Mouse (Mus musculus) frontal cortex, postnatal 14 days (tissue): Measurements from ENCODE around the gene Gja8.

ENCODE experiments used
- DNase-seq, 2 experiments: peaks; one replicate each; pipeline ENCODE4 v3.0.0; 2022; ENCODE audit warnings: low spot score in 2 of 2

Gene Gja8

DNA sequence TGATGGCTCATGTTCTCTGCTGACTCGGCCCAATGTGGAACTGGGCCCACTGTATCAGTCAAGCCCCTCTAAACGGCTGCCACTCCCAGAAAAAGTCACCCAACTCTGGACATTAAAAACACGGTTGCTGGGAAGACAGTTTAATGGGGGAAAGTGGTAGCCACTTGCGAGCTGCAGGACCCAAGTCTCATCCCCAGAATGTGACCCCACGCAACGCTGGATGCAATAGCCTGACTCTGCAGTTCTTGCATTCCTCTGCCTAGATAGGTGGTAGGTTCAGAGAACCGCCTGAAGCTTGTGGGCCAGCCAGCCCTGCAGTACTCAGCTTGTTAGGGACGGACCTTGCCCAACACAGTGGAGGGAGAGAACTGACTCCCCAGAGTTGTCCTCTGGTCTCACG, 46.3 kb downstream of the Gja8 start:
- DNase-seq: no peak

DNA sequence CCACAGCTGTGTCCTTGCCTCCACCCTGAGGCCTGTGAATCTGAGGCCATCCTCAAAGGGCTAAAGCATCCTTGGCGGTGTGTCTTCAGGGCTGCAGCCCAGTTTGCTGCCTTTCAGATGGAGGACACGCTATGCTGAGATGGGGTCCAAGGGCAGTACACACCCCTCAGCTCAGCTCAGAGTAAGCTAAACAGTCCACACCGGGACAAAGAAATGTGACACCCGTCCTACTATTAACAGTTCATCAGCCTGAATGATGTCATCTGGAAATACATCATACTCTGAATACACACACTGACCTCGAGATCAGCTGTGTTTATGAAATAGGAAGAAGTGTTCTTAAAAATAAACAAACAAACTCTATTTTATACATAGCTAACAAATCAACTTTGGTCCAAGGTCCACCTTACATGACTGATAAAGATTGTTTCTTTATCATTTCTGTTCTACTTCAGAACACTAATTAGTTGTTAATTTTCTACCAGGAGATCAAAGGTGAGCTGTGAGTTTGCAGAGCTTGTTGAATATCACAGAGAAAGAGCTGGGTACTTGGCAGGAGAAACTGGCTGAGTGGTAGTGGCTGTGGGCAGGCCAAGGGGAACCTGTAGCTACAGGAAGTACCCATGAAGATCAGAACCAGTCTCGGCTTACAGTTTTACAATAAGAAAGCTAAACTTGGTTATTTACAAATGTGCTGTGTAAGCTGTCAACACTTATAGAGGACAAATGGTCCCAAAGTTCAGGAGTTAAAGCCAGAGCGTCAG, 50.8 kb downstream of the Gja8 start:
- DNase-seq: no peak

DNA sequence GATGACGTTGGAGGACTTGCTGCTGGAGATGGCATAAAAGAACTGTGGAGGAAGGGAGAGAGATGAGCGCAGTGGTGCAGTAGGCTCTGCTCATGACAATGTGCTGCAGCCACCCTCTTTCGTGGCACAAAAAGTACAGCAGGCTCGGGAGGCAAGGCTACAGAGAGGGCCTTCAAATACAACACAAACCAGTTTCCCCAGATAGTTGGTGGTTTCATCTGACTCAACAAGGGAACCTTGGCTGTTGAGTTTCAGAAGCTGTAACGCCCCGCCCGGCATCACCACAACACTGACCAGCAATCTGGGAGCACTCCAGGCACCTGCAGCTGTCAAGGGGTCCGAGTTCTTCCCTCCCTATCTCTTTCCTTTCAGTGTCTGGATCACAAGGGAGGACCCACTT, 53.3 kb downstream of the Gja8 start:
- DNase-seq: no peak

DNA sequence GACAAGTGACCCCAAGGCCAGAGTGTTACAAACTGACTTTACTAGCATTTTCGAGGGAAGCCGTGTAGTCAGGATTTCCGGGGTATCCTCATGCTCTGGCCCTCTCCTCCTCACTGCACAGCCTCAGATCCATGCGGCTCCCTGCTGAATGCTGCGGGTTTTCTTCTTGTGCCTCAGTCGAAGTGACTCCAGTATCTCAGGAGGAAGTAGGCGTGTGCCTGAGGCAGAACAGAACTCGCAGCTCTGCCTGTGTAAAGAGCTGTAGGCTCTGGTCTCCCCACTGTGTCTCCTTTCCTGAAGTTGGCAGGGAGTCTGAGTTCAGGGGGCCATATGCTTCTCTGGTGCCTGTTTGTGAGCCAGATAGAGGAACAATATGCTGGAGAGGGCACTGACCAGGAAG, 54.8 kb downstream of the Gja8 start:
- no peak for DNase-seq

DNA sequence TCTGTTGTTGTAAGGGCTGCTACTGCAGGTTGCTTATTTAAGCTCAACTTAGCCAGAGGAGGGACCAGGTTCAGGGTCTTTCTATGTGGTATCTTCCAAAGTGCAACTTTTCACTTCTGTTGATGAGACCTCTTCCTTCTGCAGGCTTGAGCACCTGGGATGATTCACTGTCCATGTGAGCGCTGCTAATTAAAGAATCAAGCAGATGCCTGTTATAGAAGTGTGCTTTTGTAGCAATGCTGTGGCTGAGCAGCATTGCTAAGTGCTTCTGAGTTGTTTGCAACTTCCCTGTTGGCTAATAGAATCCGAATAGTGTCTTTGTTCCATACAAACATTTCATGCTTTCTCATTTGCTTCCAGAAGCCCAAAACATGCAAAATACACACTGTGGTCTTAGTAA, 55.5 kb downstream of the Gja8 start:
- DNase-seq: no peak

DNA sequence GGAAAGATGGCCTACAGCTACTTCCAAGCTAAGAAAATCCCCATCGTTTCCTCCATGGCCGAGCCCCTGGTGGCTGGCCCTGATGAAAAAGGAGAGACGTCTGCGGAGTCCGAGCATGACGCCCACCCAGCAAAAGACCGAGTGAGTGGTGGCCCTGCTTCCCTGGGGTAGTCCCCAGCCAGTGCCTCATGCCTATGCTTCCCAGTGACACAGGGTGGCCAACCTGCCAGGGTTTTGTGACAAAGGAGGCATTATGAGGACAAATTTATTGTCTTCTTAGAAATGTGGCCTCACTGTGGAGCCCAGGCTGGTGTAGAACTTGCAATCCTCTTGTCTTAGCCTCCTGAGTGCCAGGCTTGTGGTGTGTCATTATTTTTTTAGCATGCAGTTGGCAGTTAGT, 56.7 kb downstream of the Gja8 start:
- no peak for DNase-seq

DNA sequence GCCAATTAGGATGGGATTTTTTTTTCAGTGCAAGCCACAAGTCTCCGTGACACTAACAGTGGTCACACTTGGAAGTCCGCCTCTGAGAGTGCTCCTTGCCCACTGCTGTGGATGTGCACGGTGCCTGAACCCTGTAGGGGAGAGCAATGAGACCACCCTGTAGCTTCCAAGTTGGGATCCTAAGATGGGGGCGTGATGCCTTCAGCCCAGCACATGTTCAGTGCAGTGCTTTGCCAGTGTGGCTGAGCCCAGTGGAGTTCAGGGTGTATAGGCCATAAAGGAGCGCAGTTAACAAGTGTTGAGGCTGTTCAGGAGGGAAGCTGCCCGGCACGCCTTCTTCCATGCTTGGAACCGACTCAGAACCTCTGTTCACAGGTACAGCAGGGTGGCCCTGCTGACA, 57.3 kb downstream of the Gja8 start:
- DNase-seq: no peak

DNA sequence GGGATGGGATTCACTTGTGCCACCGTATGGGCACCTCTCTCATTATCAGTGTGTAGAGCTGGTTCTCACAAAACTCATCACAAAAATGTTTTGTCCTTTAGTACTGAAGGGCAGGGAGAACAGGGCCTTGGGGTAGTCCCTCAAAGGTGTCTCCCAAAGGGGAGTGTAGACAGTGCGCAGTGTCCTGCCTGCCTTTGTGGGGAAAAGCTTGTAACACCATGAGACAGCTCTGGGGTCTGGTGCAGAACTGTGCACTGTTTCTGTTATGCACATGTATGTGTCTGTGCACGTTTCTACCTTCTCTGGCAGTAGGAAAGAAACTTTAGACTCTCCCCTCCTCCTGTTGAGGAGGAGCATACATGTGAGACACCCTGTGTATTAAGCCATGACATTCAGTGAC, 58.0 kb downstream of the Gja8 start:
- DNase-seq: no peak
